Mouse (Mus musculus) stomach, embryonic 14.5 days (tissue): ENCODE measurements around the gene Plvap. TPM values are rescaled to one million over a fixed set of nuclear protein-coding genes. Genes with fewer than 3 reads are reported as not detected.

Experiments
- ATAC-seq: fragments of 200-750 bp; cut with Nextera tagmentation; 2 replicates; pipeline ENCODE4 v1.8.0; 2017; ENCODE audit warnings: low read depth, moderate TSS enrichment; ENCODE audit not compliant: insufficient number of reproducible peaks, insufficient read depth, low FRiP score
- H3K27ac ChIP-seq: fragments of 300-500 bp; sonication (generic); 2 replicates; pipeline ENCODE4 v1.5.1; 2014; ENCODE audit warnings: mild to moderate bottlenecking, low read length, moderate library complexity, mixed read lengths
- H3K27me3 ChIP-seq: fragments of 300-500 bp; sonication (generic); 2 replicates; pipeline ENCODE4 v1.6.1; 2014; ENCODE audit warnings: low read length, control low read depth, mixed read lengths; ENCODE audit not compliant: control insufficient read depth, insufficient read depth
- H3K36me3 ChIP-seq: fragments of 300-500 bp; sonication (generic); 2 replicates; pipeline ENCODE4 v1.6.1; 2014; ENCODE audit warnings: mild to moderate bottlenecking, control low read depth, low read length, moderate library complexity, mixed read lengths; ENCODE audit not compliant: control insufficient read depth, insufficient read depth
- H3K4me1 ChIP-seq: fragments of 300-500 bp; sonication (generic); 2 replicates; pipeline ENCODE4 v1.6.1; 2014; ENCODE audit warnings: low read length, control low read depth, mixed read lengths; ENCODE audit not compliant: control insufficient read depth, insufficient read depth
- H3K4me2 ChIP-seq: fragments of 300-500 bp; sonication (generic); replicated peaks from 2 replicates; pipeline ENCODE4 v1.6.1; 2014; ENCODE audit warnings: low read depth, low read length, control low read depth
- H3K4me3 ChIP-seq: fragments of 300-500 bp; sonication (generic); 2 replicates; pipeline ENCODE4 v1.5.1; 2014; ENCODE audit warnings: low read depth, low read length, control low read depth
- H3K9ac ChIP-seq: fragments of 300-500 bp; sonication (generic); replicated peaks from 2 replicates; pipeline ENCODE4 v1.6.1; 2014; ENCODE audit warnings: low read depth, mild to moderate bottlenecking, control low read depth, low read length, moderate library complexity, mixed read lengths
- H3K9me3 ChIP-seq: fragments of 300-500 bp; sonication (generic); 2 replicates; pipeline ENCODE4 v1.6.1; 2016; ENCODE audit warnings: low read depth, low read length, control low read depth; ENCODE audit not compliant: control insufficient read depth
- WGBS: fragments of 180-500 bp; shearing (Covaris S2); extraction: QIAGEN DNeasy Blood & Tissue Kit; methylation state at CpG from one replicate; pipeline ENCODE4 v1.1.7; 2014; 5-methylcytosine and 5-hydroxymethylcytosine counted together
- polyA plus RNA-seq: library from polyadenylated mRNA; unstranded; fragments of >200 nt; fragmentation: Nextera tagmentation; extraction: Ambion mirVana; gene quantifications from 2 replicates; pipeline ENCODE4 v1.2.1, GENCODE M21; 2014

Plvap gene
- polyA plus RNA-seq, 1 experiment from 2014 or later = 67.5 TPM

- Histone ChIP-seq H3K4me1 (0 out of 2 replicates have a peak, but pooled peaks cover 3% of the 10 kb centered on the region), H3K4me3 (no peak overlapping the region), H3K36me3 (peaks cover 8% of the 10 kb centered on the region; the same call in 1 of the 2 replicates), H3K9ac (no peak overlapping the region), H3K4me2 (no peak overlapping the region), H3K27me3 (no peaks in the 10 kb centered on the region), H3K27ac (no peak overlapping the region), H3K9me3 (no peaks in the 10 kb centered on the region)
- 68% methylated on average over 7 of the region's 7 CpGs for WGBS
- no peak for ATAC-seq
Measured at GRCm38 (mm10) chr8:71550754-71551153, 39.2 kb upstream of the Plvap start.

- Histone ChIP-seq H3K4me3 (no peak overlapping the region), H3K36me3 (peaks cover 15% of the 10 kb centered on the region; the same call in 1 of the 2 replicates), H3K27ac (no peak overlapping the region), H3K27me3 (no peaks in the 10 kb centered on the region), H3K9ac (no peak overlapping the region), H3K4me2 (no peak overlapping the region), H3K9me3 (no peaks in the 10 kb centered on the region), H3K4me1 (peaks cover 7% of the 10 kb centered on the region)
- no peak for ATAC-seq
- 89% methylated on average over 7 of the region's 7 CpGs for WGBS
Measured at GRCm38 (mm10) chr8:71547590-71547989, 36.0 kb upstream of the Plvap start.

- 91% methylated on average over 11 of the region's 11 CpGs for WGBS
- H3K9ac ChIP-seq = no peak overlapping the region
- no peak overlapping the region for H3K4me3 ChIP-seq
- H3K36me3 ChIP-seq = peaks cover 15% of the 10 kb centered on the region; the same call in 1 of the 2 replicates
- H3K4me2 ChIP-seq = no peak overlapping the region
- no peaks in the 10 kb centered on the region for H3K27me3 ChIP-seq
- H3K4me1 ChIP-seq = peaks cover 7% of the 10 kb centered on the region
- H3K9me3 ChIP-seq = no peaks in the 10 kb centered on the region
- ATAC-seq = no peak
- no peak overlapping the region for H3K27ac ChIP-seq
Measured at GRCm38 (mm10) chr8:71545053-71545452, 33.5 kb upstream of the Plvap start.

GRCm38 (mm10) chr8:71543755-71544154 lies 32.2 kb upstream of the Plvap start:
- H3K4me3 ChIP-seq = peak overlapping the region; percentile 78
- H3K27me3 ChIP-seq = no peaks in the 10 kb centered on the region
- H3K4me1 ChIP-seq = peaks cover 7% of the 10 kb centered on the region
- no peak for ATAC-seq
- H3K36me3 ChIP-seq = peaks cover 15% of the 10 kb centered on the region; the same call in 1 of the 2 replicates
- no peaks in the 10 kb centered on the region for H3K9me3 ChIP-seq
- H3K4me2 ChIP-seq = peak overlapping the region; percentile 84
- peak overlapping the region; percentile 69; the same call in 1 of the 2 replicates for H3K9ac ChIP-seq
- no peak overlapping the region for H3K27ac ChIP-seq
- WGBS = 74% methylated on average over 9 of the region's 9 CpGs

- Histone ChIP-seq H3K27ac (peak within 1 kb of the TSS; percentile 30; the same call in 1 of the 2 replicates), H3K9me3 (no peaks in the 10 kb centered on the region), H3K4me2 (peak within 1 kb of the TSS; percentile 84), H3K4me1 (peaks cover 7% of the 10 kb centered on the region), H3K27me3 (no peaks in the 10 kb centered on the region), H3K9ac (peak within 1 kb of the TSS; percentile 69), H3K36me3 (peaks cover 11% of the 10 kb centered on the region; the same call in 1 of the 2 replicates), H3K4me3 (peak within 1 kb of the TSS; percentile 78)
- under 1% methylated on average over 55 of the region's 55 CpGs for WGBS
- peak; percentile 92 for ATAC-seq
Measured at GRCm38 (mm10) chr8:71542632-71543343, 31.2 kb upstream of the Plvap start, which contains the start of gene Mvb12a. TSS of gene Mvb12a (plus strand) at chr8:71542922.

- peak within 1 kb of the TSS; percentile 56 for H3K4me2 ChIP-seq
- 2% methylated on average over 37 of the region's 37 CpGs for WGBS
- H3K9ac ChIP-seq = peak within 1 kb of the TSS; percentile 26; the same call in 1 of the 2 replicates
- H3K27me3 ChIP-seq = no peaks in the 10 kb centered on the region
- ATAC-seq = peak; percentile 80
- H3K36me3 ChIP-seq = no peaks in the 10 kb centered on the region
- peak within 1 kb of the TSS; percentile 34 for H3K4me3 ChIP-seq
- H3K4me1 ChIP-seq = no peaks in the 10 kb centered on the region
- H3K9me3 ChIP-seq = no peaks in the 10 kb centered on the region
- H3K27ac ChIP-seq = peak within 1 kb of the TSS; percentile 17; the same call in 1 of the 2 replicates
Measured at GRCm38 (mm10) chr8:71537028-71537867, 25.7 kb upstream of the Plvap start, which contains the start of gene Bst2. TSS of gene Bst2 (minus strand) at chr8:71537456.

GRCm38 (mm10) chr8:71535663-71536062 lies 24.1 kb upstream of the Plvap start:
- 0 out of 2 replicates have a peak, but pooled peaks have one; percentile 4 for ATAC-seq
- no peaks in the 10 kb centered on the region for H3K27me3 ChIP-seq
- no peak overlapping the region for H3K9ac ChIP-seq
- H3K4me1 ChIP-seq = no peaks in the 10 kb centered on the region
- WGBS = 59% methylated on average over 5 of the region's 5 CpGs
- H3K4me2 ChIP-seq = no peak overlapping the region
- no peaks in the 10 kb centered on the region for H3K9me3 ChIP-seq
- no peak overlapping the region for H3K4me3 ChIP-seq
- no peak overlapping the region for H3K27ac ChIP-seq
- no peaks in the 10 kb centered on the region for H3K36me3 ChIP-seq

GRCm38 (mm10) chr8:71534263-71534810 lies 22.8 kb upstream of the Plvap start:
- ATAC-seq = no peak; the same call in 1 of the 2 replicates
- Histone ChIP-seq H3K36me3 (no peaks in the 10 kb centered on the region), H3K4me1 (no peaks in the 10 kb centered on the region), H3K9me3 (no peaks in the 10 kb centered on the region), H3K27me3 (no peaks in the 10 kb centered on the region), H3K4me2 (no peak overlapping the region), H3K9ac (no peak overlapping the region), H3K4me3 (no peak overlapping the region), H3K27ac (no peak overlapping the region)
- 38% methylated on average over 3 of the region's 3 CpGs for WGBS
